Mouse (Mus musculus) spleen, embryonic (tissue): ENCODE data around the gene Imp3.
"Not testable (repeated sequence)": the region's sequence is repeated elsewhere in the genome, so short reads cannot be mapped to it uniquely, and the experiment has no call there.

Experiments
- CTCF ChIA-PET: fragments of 350-600 bp; sonication (Branson Sonifier 250); formaldehyde crosslinking; loops from one replicate; lab custom pipeline; 2022; lab: Charles Lee

Gene Imp3

GRCm38 (mm10) chr9:56937223-56938160 lies at the start of gene Imp3:
Gene Imp3, plus strand, starts transcription at chr9:56937475.
- CTCF ChIA-PET = interaction anchor here (1.0 kb wide), 2 partner anchors 10 to 59 kb away, joined by 3 to 4 read pairs; no protein-coding TSS in a partner anchor

GRCm38 (mm10) chr9:56887581-56887980 lies 49.7 kb upstream of the Imp3 start:
- CTCF ChIA-PET = no interaction called here

- CTCF ChIA-PET = interaction anchor here (0.5 to 0.7 kb wide), 3 partner anchors 76 to 167 kb away, joined by 3 to 19 read pairs (median 5); no protein-coding TSS in a partner anchor
These were observed 47.5 kb upstream of the Imp3 start for GRCm38 (mm10) chr9:56889817-56890216.

DNA sequence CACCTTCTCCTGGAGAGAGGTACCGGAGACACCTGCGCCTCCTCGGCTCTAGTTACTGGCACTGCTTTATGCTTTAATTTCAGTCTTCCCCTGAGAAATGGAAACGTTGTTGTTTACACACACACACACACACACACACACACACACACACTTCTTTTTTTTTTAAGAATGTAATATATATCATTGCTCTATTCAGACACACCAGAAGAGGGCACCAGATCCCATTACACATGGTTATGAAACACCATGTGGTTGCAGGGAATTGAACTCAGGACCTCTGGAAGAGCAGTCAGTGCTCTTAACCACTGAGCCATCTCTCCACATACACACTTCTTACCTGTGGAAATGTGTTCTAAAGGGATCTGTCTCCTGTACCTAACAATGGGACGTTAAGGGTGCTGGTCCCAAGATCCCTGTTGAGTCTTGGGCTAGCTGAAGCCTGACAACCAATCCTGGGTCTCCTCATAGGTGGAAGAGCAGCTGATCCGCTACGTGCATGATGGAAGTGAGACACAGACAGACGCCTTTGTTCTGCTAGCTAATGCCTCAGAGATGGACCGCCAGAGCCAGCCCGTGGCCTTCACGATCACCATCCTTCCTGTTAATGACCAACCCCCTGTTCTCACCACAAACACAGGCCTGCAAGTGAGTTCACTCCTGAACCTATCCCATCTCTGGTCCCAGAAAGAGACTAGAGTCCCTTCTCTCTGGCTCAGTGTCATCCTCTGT lies 46.6 kb upstream of the Imp3 start:
- CTCF ChIA-PET = interaction anchor here (0.5 to 1.0 kb wide), 4 partner anchors 11 to 166 kb away, joined by 3 to 19 read pairs (median 3); no protein-coding TSS in a partner anchor

- CTCF ChIA-PET = interaction anchor here (0.5 to 1.0 kb wide), 3 partner anchors 10 to 129 kb away, joined by 3 to 4 read pairs (median 3); no protein-coding TSS in a partner anchor
These were observed 45.7 kb upstream of the Imp3 start for GRCm38 (mm10) chr9:56891517-56892011.

DNA sequence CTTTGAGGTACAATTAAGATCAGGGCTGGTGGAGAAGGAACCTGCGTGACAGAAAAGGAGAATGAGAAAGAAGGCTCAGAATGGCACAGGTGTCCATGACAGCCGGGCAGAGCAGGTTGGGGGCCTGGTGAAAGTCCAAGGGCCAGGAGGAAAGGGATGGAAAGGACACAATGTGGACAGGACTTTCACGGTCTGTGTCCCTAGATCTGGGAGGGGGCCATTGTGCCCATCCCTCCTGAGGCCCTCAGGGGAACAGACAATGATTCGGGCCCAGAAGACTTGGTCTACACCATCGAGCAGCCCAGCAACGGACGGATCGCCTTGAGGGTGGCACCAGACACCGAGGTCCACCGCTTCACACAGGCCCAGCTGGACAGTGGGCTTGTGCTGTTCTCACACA lies 45.2 kb upstream of the Imp3 start:
- CTCF ChIA-PET = interaction anchor here (1.0 kb wide), 1 partner anchor 10 kb away, joined by 3 read pairs; no protein-coding TSS in a partner anchor

DNA sequence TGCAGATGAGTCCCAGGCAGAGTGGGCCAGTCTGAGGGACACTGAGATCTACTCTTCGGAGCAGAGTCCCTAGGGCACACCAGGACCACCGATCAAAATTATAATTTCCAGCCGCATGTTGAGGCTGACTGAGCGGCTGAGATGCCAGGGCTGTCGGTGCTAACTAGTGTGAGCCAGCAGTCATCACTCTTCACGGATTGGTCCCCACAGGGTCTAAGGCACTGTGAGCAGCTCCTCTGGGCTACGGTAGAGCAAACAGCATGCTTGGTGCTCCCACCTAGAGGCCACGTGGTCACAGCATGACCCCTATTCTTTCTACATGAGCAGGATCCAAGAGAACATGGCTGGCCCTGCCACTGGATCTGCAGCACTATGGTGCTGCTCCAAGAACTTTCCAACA lies 44.0 kb upstream of the Imp3 start:
- CTCF ChIA-PET = no interaction called here

- CTCF ChIA-PET = no interaction called here
These were observed 43.3 kb upstream of the Imp3 start for GRCm38 (mm10) chr9:56894006-56894405.

DNA sequence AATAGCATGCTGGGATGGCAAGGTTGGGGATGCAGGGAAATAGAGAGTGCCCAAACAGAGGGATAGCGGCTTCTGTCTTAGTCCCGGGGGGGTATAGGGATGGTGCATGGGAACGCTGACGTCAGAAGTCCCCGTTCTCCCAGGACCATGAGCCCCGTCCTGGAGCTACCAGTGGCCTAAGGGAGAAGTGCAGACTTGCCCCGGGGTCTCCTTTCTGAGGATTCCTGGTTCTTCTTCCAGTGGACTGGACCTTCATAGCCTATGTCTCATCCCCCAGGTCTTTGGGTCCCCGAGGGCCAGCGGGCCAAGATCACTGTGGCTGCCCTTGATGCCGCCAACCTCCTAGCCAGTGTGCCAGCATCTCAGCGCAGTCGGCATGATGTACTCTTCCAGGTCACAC lies 40.5 kb upstream of the Imp3 start:
- CTCF ChIA-PET = no interaction called here

- CTCF ChIA-PET = interaction anchor here (0.5 kb wide), 1 partner anchor 50 kb away, joined by 8 read pairs; no protein-coding TSS in a partner anchor
These were observed 37.9 kb upstream of the Imp3 start for GRCm38 (mm10) chr9:56899409-56899808.

DNA sequence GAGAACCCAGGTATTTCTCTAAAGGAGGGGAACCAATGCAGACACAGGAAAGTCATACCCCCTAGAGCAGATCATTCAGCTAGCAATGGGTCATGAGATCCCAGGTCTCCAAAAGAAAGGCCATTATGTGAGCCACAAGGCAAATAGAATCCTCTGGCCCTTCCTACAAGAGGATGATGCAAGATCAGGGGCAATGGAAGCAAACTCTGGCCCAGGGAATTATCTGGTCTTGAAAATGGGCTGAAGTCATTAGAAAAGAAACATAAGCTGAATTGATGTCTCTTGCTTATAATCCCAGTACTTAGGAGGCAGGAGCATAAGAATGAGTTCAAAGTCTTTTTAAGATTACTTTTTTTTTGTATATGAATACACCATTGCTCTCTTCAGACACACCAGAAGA lies 37.2 kb upstream of the Imp3 start:
- CTCF ChIA-PET = interaction anchor here (0.6 kb wide), 1 partner anchor 22 kb away, joined by 3 read pairs; no protein-coding TSS in a partner anchor

DNA sequence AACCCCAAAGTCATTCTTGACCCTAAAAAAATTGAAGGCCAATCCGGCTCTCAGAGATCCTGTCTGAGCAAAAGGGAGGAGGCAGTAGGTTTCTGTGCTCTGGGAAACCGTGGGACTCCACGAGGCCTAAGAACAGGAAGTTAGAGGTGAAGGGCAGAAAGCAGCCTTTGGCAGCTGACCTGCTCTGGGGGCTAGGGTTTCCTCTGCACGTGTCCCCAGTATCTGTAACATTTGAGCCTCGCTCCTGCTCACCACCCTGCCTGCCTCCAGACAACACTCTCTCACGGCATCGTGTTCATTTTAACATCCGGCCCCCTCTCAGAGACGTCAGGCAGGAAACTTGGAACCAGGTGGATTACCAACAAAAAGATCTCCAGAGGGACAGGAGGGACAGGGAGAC lies 36.7 kb upstream of the Imp3 start:
- CTCF ChIA-PET = interaction anchor here (0.6 kb wide), 1 partner anchor 21 kb away, joined by 3 read pairs; no protein-coding TSS in a partner anchor

GRCm38 (mm10) chr9:56901187-56901586 lies 36.1 kb upstream of the Imp3 start:
- CTCF ChIA-PET = interaction anchor here (1.2 kb wide), 1 partner anchor 10 kb away, joined by 3 read pairs; no protein-coding TSS in a partner anchor

DNA sequence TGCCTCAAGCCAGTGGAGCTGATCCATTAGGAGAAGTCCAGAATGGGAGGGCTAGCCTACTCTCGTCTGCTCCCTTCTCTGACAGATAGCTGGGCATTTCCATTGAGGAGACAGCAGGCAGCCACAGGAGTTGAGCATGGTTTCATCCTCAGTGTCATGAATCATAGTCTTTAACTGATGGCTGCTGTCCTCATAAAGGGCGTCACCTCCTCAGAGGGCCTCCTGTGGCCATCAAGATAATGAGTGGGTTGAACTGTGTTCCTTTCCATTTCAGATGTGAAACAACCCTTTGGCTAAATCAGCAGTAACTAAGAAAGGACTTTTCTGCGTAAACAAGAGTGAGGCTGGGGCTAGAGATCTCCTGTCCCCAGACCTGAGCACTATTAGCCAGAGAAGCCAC lies 33.6 kb upstream of the Imp3 start:
- CTCF ChIA-PET = interaction anchor here (0.6 kb wide), 1 partner anchor 36 kb away, joined by 3 read pairs; no protein-coding TSS in a partner anchor

GRCm38 (mm10) chr9:56907549-56907948 lies 29.7 kb upstream of the Imp3 start:
- CTCF ChIA-PET = no interaction called here

DNA sequence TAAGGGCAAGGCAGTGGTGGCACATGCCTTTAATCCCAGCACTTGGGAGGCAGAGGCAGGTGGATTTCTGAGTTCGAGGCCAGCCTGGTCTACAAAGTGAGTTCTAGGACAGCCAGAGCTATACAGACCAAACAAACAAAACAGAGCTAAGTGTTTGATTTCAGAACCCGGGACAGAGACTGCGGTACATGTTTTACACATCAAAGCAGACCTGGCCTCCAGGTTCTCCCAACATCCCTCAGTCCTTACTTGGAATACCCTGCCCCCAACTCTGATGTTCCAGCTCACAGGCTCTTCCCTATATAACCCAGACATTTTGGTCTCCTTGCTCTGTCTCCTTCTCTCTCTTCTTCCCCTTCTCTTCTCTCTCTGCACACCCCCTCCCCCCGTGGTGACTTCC lies 27.3 kb upstream of the Imp3 start:
- CTCF ChIA-PET = not testable (repeated sequence)

- CTCF ChIA-PET = interaction anchor here (0.7 kb wide), 1 partner anchor 10 kb away, joined by 3 read pairs; no protein-coding TSS in a partner anchor
These were observed 26.3 kb upstream of the Imp3 start for GRCm38 (mm10) chr9:56911017-56911416.

DNA sequence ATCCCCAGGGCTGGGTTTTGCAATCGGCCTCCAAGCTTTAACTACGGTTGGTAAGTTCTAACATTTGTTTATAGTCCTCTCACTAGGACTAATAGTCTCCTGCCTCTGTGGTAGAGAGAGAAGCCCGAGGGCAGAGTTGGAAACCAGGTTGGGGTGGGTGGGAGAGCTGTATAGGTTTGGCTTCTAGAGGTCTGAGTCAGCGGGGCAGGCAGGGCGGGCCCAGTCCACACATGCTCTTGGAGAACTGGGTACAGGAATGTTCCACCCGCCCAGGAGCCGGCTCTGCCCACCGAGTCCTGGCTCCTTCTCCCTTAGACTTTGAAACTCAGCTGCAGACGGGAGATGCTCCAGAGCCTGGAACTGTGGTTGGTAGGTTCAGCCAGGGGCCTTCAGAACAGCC lies 23.3 kb upstream of the Imp3 start:
- CTCF ChIA-PET = interaction anchor here (0.5 kb wide), 1 partner anchor 321 kb away, joined by 3 read pairs; no protein-coding TSS in a partner anchor

GRCm38 (mm10) chr9:56915116-56915515 lies 22.2 kb upstream of the Imp3 start:
- CTCF ChIA-PET = no interaction called here

GRCm38 (mm10) chr9:56915695-56916410 lies 21.4 kb upstream of the Imp3 start:
- CTCF ChIA-PET = no interaction called here
